In genomic region chr8:84388275-84388674, GRCm38 (mm10) we compare ENCODE assay signal across 9 mouse cellular contexts. TPM values are rescaled to one million over a fixed set of nuclear protein-coding genes. Genes with fewer than 3 reads are reported as not detected.
DNase-seq lines count a peak whose midpoint lies in the region; ATAC-seq and TF ChIP-seq lines count a peak whose summit lies in the region.
"Had no signal": no experiment of that assay in that cellular context is flagged by ENCODE, and none has a peak within 500 bp of the region (broad histone marks: within the 10 kb centered on the region; RNA-seq: fewer than 3 reads in every experiment).

Cacna1a (plus strand) TSS chr8:84388440.

- H3K9ac ChIP-seq in forebrain, embryonic 16.5 days (replicated peaks; ENCODE audit: low read depth, low read length): no peak within 1 kb of the TSS
- no peak within 1 kb of the TSS for H3K9ac ChIP-seq in forebrain, postnatal 0 days
- no peak within 1 kb of the TSS for H3K9ac ChIP-seq in neural tube, embryonic 15.5 days (replicated peaks)
- H3K9ac ChIP-seq: limb, embryonic 15.5 days had no signal

- H3K4me1 ChIP-seq in forebrain, embryonic 16.5 days (replicated peaks; ENCODE audit: control insufficient read depth, insufficient read depth, low read length): no peaks in the 10 kb centered on the region
- no peaks in the 10 kb centered on the region for H3K4me1 ChIP-seq in forebrain, postnatal 0 days (ENCODE audit: insufficient read depth)
- no peaks in the 10 kb centered on the region for H3K4me1 ChIP-seq in megakaryocyte, embryonic 14.5 days
- H3K4me1 ChIP-seq in neural tube, embryonic 15.5 days: no peaks in the 10 kb centered on the region
- H3K4me1 ChIP-seq: limb, embryonic 15.5 days had no signal

- H3K4me3 ChIP-seq in forebrain, embryonic 16.5 days (replicated peaks; ENCODE audit: low read length): no peak within 1 kb of the TSS
- no peak within 1 kb of the TSS for H3K4me3 ChIP-seq in forebrain, postnatal 0 days (ENCODE audit: low read depth, low read length)
- no peak within 1 kb of the TSS for H3K4me3 ChIP-seq in megakaryocyte, embryonic 14.5 days (replicated peaks)
- H3K4me3 ChIP-seq in neural tube, embryonic 15.5 days (replicated peaks): no peak within 1 kb of the TSS
- no peak within 1 kb of the TSS for H3K4me3 ChIP-seq in gastrocnemius, adult 2 months
- H3K4me3 ChIP-seq: limb, embryonic 15.5 days had no signal

- 83% methylated on average over 3 of the region's 3 CpGs for WGBS in forebrain, embryonic 16.5 days
- WGBS in forebrain, postnatal 0 days: 81% methylated on average over 3 of the region's 3 CpGs
- 84% methylated on average over 3 of the region's 3 CpGs for WGBS in neural tube, embryonic 15.5 days

- no peak for TF ChIP-seq CTCF in forebrain, postnatal 0 days (IDR thresholded peaks at IDR 0.05; ENCODE audit: low read depth)
- no peak for TF ChIP-seq CTCF in gastrocnemius, adult 2 months (IDR thresholded peaks at IDR 0.05)

- no peak within 1 kb of the TSS for H3K4me2 ChIP-seq in forebrain, embryonic 16.5 days (ENCODE audit: low read length)
- no peak within 1 kb of the TSS for H3K4me2 ChIP-seq in forebrain, postnatal 0 days (ENCODE audit: low read depth)
- no peak within 1 kb of the TSS for H3K4me2 ChIP-seq in neural tube, embryonic 15.5 days
- H3K4me2 ChIP-seq: limb, embryonic 15.5 days had no signal

- intact Hi-C loops in gastrocnemius, adult 2 months (cut with DNase I): no loop called here

- ATAC-seq in forebrain, embryonic 16.5 days: no peak
- no peak for ATAC-seq in forebrain, postnatal 0 days
- no peak for ATAC-seq in megakaryocyte, adult 5-6 weeks (ENCODE audit: poor library complexity, severe bottlenecking)
- ATAC-seq in neural tube, embryonic 15.5 days (ENCODE audit: low FRiP score): no peak

- no peaks in the 10 kb centered on the region for H3K27me3 ChIP-seq in forebrain, embryonic 16.5 days (replicated peaks; ENCODE audit: control insufficient read depth, insufficient read depth, low read length)
- no peaks in the 10 kb centered on the region for H3K27me3 ChIP-seq in forebrain, postnatal 0 days (ENCODE audit: insufficient read depth, low read length)
- H3K27me3 ChIP-seq in megakaryocyte, embryonic 14.5 days (replicated peaks): peaks cover 8% of the 10 kb centered on the region
- H3K27me3 ChIP-seq in neural tube, embryonic 15.5 days (replicated peaks): no peaks in the 10 kb centered on the region
- H3K27me3 ChIP-seq: limb, embryonic 15.5 days had no signal

- no peak within 1 kb of the TSS for H3K27ac ChIP-seq in forebrain, embryonic 16.5 days (ENCODE audit: low read length)
- no peak within 1 kb of the TSS for H3K27ac ChIP-seq in forebrain, postnatal 0 days (ENCODE audit: low read depth, low read length)
- no peak within 1 kb of the TSS for H3K27ac ChIP-seq in neural tube, embryonic 15.5 days (replicated peaks)
- no peak within 1 kb of the TSS for H3K27ac ChIP-seq in gastrocnemius, adult 2 months
- H3K27ac ChIP-seq: limb, embryonic 15.5 days had no signal

- H3K9me3 ChIP-seq in forebrain, embryonic 16.5 days (ENCODE audit: control insufficient read depth, low read length): no peaks in the 10 kb centered on the region
- H3K9me3 ChIP-seq in forebrain, postnatal 0 days (ENCODE audit: low read length): no peaks in the 10 kb centered on the region
- H3K9me3 ChIP-seq in megakaryocyte, embryonic 14.5 days: peaks cover 18% of the 10 kb centered on the region
- H3K9me3 ChIP-seq in neural tube, embryonic 15.5 days (replicated peaks): no peaks in the 10 kb centered on the region
- H3K9me3 ChIP-seq: limb, embryonic 15.5 days had no signal

- DNase-seq in forebrain, postnatal 0 days: no peak
- DNase-seq in kidney, postnatal 10 days: peak; percentile 31
- DNase-seq in gastrocnemius, adult 2 months: no peak
- DNase-seq in spleen, adult 12 weeks (ENCODE audit: low spot score): no peak

- no peaks in the 10 kb centered on the region for H3K36me3 ChIP-seq in forebrain, embryonic 16.5 days (ENCODE audit: control insufficient read depth, insufficient read depth)
- H3K36me3 ChIP-seq in forebrain, postnatal 0 days (ENCODE audit: insufficient read depth): no peaks in the 10 kb centered on the region
- no peaks in the 10 kb centered on the region for H3K36me3 ChIP-seq in megakaryocyte, embryonic 14.5 days (replicated peaks; ENCODE audit: low read length)
- H3K36me3 ChIP-seq in neural tube, embryonic 15.5 days: no peaks in the 10 kb centered on the region
- H3K36me3 ChIP-seq: limb, embryonic 15.5 days had no signal

RNA-seq across cellular contexts. Expression of gene Cacna1a, which starts in this region (rescaled TPM):
- 7.4 and 20.3 TPM in 2 replicates for polyA plus RNA-seq in forebrain, embryonic 16.5 days (2015; fragmentation: Nextera tagmentation; extraction: Ambion mirVana)
- total RNA-seq in forebrain, postnatal 0 days (2014; rRNA removed): 29.2 and 31.1 TPM in 2 replicates
- 5.3 and 8.6 TPM in 2 replicates for polyA plus RNA-seq in forebrain, postnatal 0 days (2015; fragmentation: Nextera tagmentation; extraction: Ambion mirVana)
- 21.6 and 48.9 TPM in 2 replicates for polyA plus RNA-seq in megakaryocyte, embryonic 14.5 days (2012; ENCODE audit: insufficient read depth, low replicate concordance)
- 0.31 and 1.6 TPM in 2 replicates for total RNA-seq in megakaryocyte, adult 5-6 weeks (2015)
- total RNA-seq in megakaryocyte, adult 5-6 weeks (2017): 0.33 and 10.3 TPM in 2 replicates
- polyA plus RNA-seq in neural tube, embryonic 15.5 days (2015; fragmentation: Nextera tagmentation; extraction: Ambion mirVana): 18.3 and 23.6 TPM in 2 replicates
- 1 to 10 TPM; 4.7 to 6.1 TPM for total RNA-seq in gastrocnemius, adult 2 months (2021)
